Mouse (Mus musculus): ENCODE measurements around the gene Ttc28. TPM values are rescaled to one million over a fixed set of nuclear protein-coding genes. Genes with fewer than 3 reads are reported as not detected.

The Ttc28 gene
- polyA plus RNA-seq, 1 experiment from 2014 or later = 17.8 TPM

DNA sequence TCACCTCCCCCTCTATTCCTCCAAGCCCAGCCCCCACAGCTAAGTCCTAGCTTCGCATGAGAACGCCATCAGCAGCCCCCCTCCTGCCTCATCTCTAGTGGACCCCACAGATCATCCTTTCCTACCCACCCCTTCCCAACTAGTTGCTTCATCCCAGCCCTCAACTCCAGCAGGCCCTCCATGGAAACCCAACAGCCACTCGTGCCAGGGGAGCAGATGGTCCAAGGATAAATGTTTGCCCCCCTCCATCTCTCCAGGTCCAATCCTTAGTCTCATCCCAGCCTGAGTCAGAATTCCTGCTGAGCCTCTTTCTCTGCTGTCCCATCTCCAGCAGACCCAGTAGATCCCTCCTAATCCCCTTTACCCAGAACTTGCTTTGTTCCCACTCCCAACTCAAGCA is 36.6 kb downstream of the Ttc28 start:
- no peak for ATAC-seq (ENCODE audit: insufficient number of reproducible peaks, insufficient read depth, low FRiP score, low read depth)
- Histone ChIP-seq H3K9me3 (ENCODE audit: control insufficient read depth, low read depth, low read length) (no peaks in the 10 kb centered on the region), H3K27me3 (ENCODE audit: control insufficient read depth, insufficient read depth, low read length) (no peaks in the 10 kb centered on the region), H3K9ac (replicated peaks; ENCODE audit: low read depth, low read length) (no peak overlapping the region), H3K4me2 (replicated peaks; ENCODE audit: low read depth, low read length) (no peak overlapping the region), H3K4me1 (ENCODE audit: control insufficient read depth, insufficient read depth, low read length) (no peaks in the 10 kb centered on the region), H3K36me3 (ENCODE audit: control insufficient read depth, insufficient read depth, low read length) (no peaks in the 10 kb centered on the region), H3K4me3 (ENCODE audit: low read depth, low read length) (no peak overlapping the region), H3K27ac (ENCODE audit: low read length) (no peak overlapping the region)
- 73% methylated on average over 3 of the region's 3 CpGs for WGBS

GRCm38 (mm10) chr5:110919541-110919940 is 39.9 kb downstream of the Ttc28 start:
- H3K36me3 ChIP-seq (ENCODE audit: control insufficient read depth, insufficient read depth, low read length) = no peaks in the 10 kb centered on the region
- H3K4me1 ChIP-seq (ENCODE audit: control insufficient read depth, insufficient read depth, low read length) = no peaks in the 10 kb centered on the region
- no peak overlapping the region for H3K27ac ChIP-seq (ENCODE audit: low read length)
- ATAC-seq (ENCODE audit: insufficient number of reproducible peaks, insufficient read depth, low FRiP score, low read depth) = no peak
- H3K27me3 ChIP-seq (ENCODE audit: control insufficient read depth, insufficient read depth, low read length) = no peaks in the 10 kb centered on the region
- H3K4me3 ChIP-seq (ENCODE audit: low read depth, low read length) = no peak overlapping the region
- no peaks in the 10 kb centered on the region for H3K9me3 ChIP-seq (ENCODE audit: control insufficient read depth, low read depth, low read length)
- 84% methylated on average over 4 of the region's 4 CpGs for WGBS
- H3K4me2 ChIP-seq (replicated peaks; ENCODE audit: low read depth, low read length) = no peak overlapping the region
- no peak overlapping the region for H3K9ac ChIP-seq (replicated peaks; ENCODE audit: low read depth, low read length)

GRCm38 (mm10) chr5:110923336-110923735 is 43.7 kb downstream of the Ttc28 start:
- Histone ChIP-seq H3K4me1 (ENCODE audit: control insufficient read depth, insufficient read depth, low read length) (no peaks in the 10 kb centered on the region), H3K36me3 (ENCODE audit: control insufficient read depth, insufficient read depth, low read length) (no peaks in the 10 kb centered on the region), H3K27me3 (ENCODE audit: control insufficient read depth, insufficient read depth, low read length) (no peaks in the 10 kb centered on the region), H3K27ac (ENCODE audit: low read length) (no peak overlapping the region), H3K4me3 (ENCODE audit: low read depth, low read length) (no peak overlapping the region), H3K9me3 (ENCODE audit: control insufficient read depth, low read depth, low read length) (no peaks in the 10 kb centered on the region), H3K4me2 (replicated peaks; ENCODE audit: low read depth, low read length) (no peak overlapping the region), H3K9ac (replicated peaks; ENCODE audit: low read depth, low read length) (no peak overlapping the region)
- 19% methylated on average over 1 of the region's 1 CpGs for WGBS
- no peak for ATAC-seq (ENCODE audit: insufficient number of reproducible peaks, insufficient read depth, low FRiP score, low read depth)

DNA sequence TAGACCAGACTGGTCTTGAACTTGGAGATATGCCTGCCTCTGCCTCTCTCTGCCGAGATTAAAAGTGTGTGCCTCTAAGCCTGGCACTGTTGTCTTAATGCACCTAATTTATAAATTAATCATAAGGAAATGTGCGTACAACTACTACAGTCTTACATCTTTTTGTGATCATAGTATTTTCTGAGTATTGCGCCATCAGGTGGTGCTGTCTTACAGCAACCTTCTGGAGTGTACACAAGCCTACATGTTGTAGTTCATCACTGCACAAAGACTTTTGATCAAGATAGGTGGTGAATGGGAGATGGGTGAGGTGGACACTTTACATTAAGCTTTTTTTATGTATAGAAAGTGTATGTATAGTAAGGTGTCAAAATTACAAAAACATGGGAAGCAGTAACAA is 45.0 kb downstream of the Ttc28 start:
- no peaks in the 10 kb centered on the region for H3K4me1 ChIP-seq (ENCODE audit: control insufficient read depth, insufficient read depth, low read length)
- H3K9ac ChIP-seq (replicated peaks; ENCODE audit: low read depth, low read length) = no peak overlapping the region
- no peaks in the 10 kb centered on the region for H3K9me3 ChIP-seq (ENCODE audit: control insufficient read depth, low read depth, low read length)
- H3K4me3 ChIP-seq (ENCODE audit: low read depth, low read length) = no peak overlapping the region
- no peak overlapping the region for H3K27ac ChIP-seq (ENCODE audit: low read length)
- H3K4me2 ChIP-seq (replicated peaks; ENCODE audit: low read depth, low read length) = no peak overlapping the region
- 91% methylated on average over 3 of the region's 3 CpGs for WGBS
- no peaks in the 10 kb centered on the region for H3K36me3 ChIP-seq (ENCODE audit: control insufficient read depth, insufficient read depth, low read length)
- ATAC-seq (ENCODE audit: insufficient number of reproducible peaks, insufficient read depth, low FRiP score, low read depth) = no peak
- no peaks in the 10 kb centered on the region for H3K27me3 ChIP-seq (ENCODE audit: control insufficient read depth, insufficient read depth, low read length)

GRCm38 (mm10) chr5:110925804-110926203 is 46.2 kb downstream of the Ttc28 start:
- Histone ChIP-seq H3K4me1 (ENCODE audit: control insufficient read depth, insufficient read depth, low read length) (no peaks in the 10 kb centered on the region), H3K9ac (replicated peaks; ENCODE audit: low read depth, low read length) (no peak overlapping the region), H3K36me3 (ENCODE audit: control insufficient read depth, insufficient read depth, low read length) (no peaks in the 10 kb centered on the region), H3K4me3 (ENCODE audit: low read depth, low read length) (no peak overlapping the region), H3K9me3 (ENCODE audit: control insufficient read depth, low read depth, low read length) (no peaks in the 10 kb centered on the region), H3K27me3 (ENCODE audit: control insufficient read depth, insufficient read depth, low read length) (no peaks in the 10 kb centered on the region), H3K27ac (ENCODE audit: low read length) (no peak overlapping the region), H3K4me2 (replicated peaks; ENCODE audit: low read depth, low read length) (no peak overlapping the region)
- no peak for ATAC-seq (ENCODE audit: insufficient number of reproducible peaks, insufficient read depth, low FRiP score, low read depth)
- WGBS = 76% methylated on average over 5 of the region's 5 CpGs

DNA sequence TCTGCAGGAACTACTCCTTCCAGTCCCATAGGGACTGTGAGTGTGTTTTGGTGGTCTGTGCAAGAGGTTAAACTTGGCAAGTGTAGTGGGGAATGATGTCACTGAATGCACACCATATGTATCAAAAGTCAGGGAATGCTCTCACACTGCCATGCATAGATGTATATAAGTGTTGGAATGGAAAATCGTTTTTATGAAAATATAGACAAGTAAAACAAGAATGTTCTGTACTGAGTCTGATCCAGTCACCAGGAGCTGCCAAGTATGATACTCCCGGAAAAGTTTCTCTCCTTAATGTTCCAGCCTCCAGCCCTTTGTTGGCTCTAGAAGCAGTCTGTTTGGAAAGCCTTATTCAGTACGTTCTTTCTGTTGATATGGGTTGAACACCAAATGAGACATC is 48.7 kb downstream of the Ttc28 start:
- no peaks in the 10 kb centered on the region for H3K27me3 ChIP-seq (ENCODE audit: control insufficient read depth, insufficient read depth, low read length)
- H3K4me1 ChIP-seq (ENCODE audit: control insufficient read depth, insufficient read depth, low read length) = no peaks in the 10 kb centered on the region
- no peaks in the 10 kb centered on the region for H3K9me3 ChIP-seq (ENCODE audit: control insufficient read depth, low read depth, low read length)
- 48% methylated on average over 3 of the region's 3 CpGs for WGBS
- no peaks in the 10 kb centered on the region; the same call in 1 of the 2 replicates for H3K36me3 ChIP-seq (ENCODE audit: control insufficient read depth, insufficient read depth, low read length)
- H3K4me2 ChIP-seq (replicated peaks; ENCODE audit: low read depth, low read length) = no peak overlapping the region
- no peak overlapping the region for H3K9ac ChIP-seq (replicated peaks; ENCODE audit: low read depth, low read length)
- H3K27ac ChIP-seq (ENCODE audit: low read length) = no peak overlapping the region
- H3K4me3 ChIP-seq (ENCODE audit: low read depth, low read length) = no peak overlapping the region
- ATAC-seq (ENCODE audit: insufficient number of reproducible peaks, insufficient read depth, low FRiP score, low read depth) = no peak

DNA sequence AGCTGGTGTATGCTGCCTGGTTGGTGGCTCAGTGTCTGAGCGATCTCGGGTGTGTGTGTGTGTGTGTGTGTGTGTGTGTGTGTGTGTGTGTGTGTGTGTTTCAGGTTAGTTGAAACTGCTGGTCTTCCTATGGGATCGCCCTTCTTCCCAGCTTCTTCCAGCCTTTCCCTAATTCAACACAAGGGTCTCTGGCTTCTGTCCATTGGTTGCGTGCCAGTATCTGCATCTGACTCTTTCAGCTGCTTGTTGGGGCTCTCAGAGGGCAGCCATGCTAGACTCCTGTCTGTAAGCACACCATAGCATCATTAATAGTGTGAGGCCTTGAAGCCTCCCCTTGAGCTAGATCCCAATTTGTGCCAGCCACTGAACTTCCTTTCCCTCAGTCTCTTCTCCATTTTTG is 49.7 kb downstream of the Ttc28 start:
- Histone ChIP-seq H3K27ac (ENCODE audit: low read length) (no peak overlapping the region), H3K27me3 (ENCODE audit: control insufficient read depth, insufficient read depth, low read length) (no peaks in the 10 kb centered on the region), H3K9me3 (ENCODE audit: control insufficient read depth, low read depth, low read length) (no peaks in the 10 kb centered on the region), H3K4me1 (ENCODE audit: control insufficient read depth, insufficient read depth, low read length) (no peaks in the 10 kb centered on the region), H3K4me2 (replicated peaks; ENCODE audit: low read depth, low read length) (no peak overlapping the region), H3K36me3 (ENCODE audit: control insufficient read depth, insufficient read depth, low read length) (no peaks in the 10 kb centered on the region; the same call in 1 of the 2 replicates), H3K9ac (replicated peaks; ENCODE audit: low read depth, low read length) (no peak overlapping the region), H3K4me3 (ENCODE audit: low read depth, low read length) (no peak overlapping the region)
- WGBS = 86% methylated on average over 4 of the region's 4 CpGs
- ATAC-seq (ENCODE audit: insufficient number of reproducible peaks, insufficient read depth, low FRiP score, low read depth) = no peak

- Histone ChIP-seq H3K9ac (replicated peaks; ENCODE audit: low read depth, low read length) (no peak overlapping the region), H3K9me3 (ENCODE audit: control insufficient read depth, low read depth, low read length) (no peaks in the 10 kb centered on the region), H3K27me3 (ENCODE audit: control insufficient read depth, insufficient read depth, low read length) (no peaks in the 10 kb centered on the region), H3K4me2 (replicated peaks; ENCODE audit: low read depth, low read length) (no peak overlapping the region), H3K4me1 (ENCODE audit: control insufficient read depth, insufficient read depth, low read length) (no peaks in the 10 kb centered on the region), H3K36me3 (ENCODE audit: control insufficient read depth, insufficient read depth, low read length) (no peaks in the 10 kb centered on the region; the same call in 1 of the 2 replicates), H3K27ac (ENCODE audit: low read length) (no peak overlapping the region), H3K4me3 (ENCODE audit: low read depth, low read length) (no peak overlapping the region)
- no peak for ATAC-seq (ENCODE audit: insufficient number of reproducible peaks, insufficient read depth, low FRiP score, low read depth)
- 71% methylated on average over 5 of the region's 5 CpGs for WGBS
Measured at GRCm38 (mm10) chr5:110936606-110937005, 57.0 kb downstream of the Ttc28 start.

DNA sequence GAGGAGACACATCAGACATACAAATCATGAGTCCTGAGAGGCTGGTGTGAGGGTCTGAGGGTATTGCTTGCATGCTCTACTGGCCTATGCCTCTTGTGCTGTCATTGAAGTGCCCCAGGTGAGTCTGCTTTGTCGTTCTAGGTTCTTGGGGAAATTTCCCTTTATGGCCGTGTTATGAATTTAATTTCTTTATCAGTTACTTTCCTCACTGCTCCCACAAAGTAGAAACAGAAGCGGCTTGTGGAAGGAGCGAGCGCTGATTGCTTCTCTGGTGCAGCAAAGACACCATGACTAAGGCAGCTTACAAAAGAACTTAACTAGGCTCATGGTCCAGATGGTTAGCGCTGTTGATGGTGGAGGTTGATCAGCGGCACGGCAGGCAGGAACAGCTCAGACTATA is 64.7 kb downstream of the Ttc28 start:
- no peak overlapping the region for H3K9ac ChIP-seq (replicated peaks; ENCODE audit: low read depth, low read length)
- 92% methylated on average over 8 of the region's 8 CpGs for WGBS
- ATAC-seq (ENCODE audit: insufficient number of reproducible peaks, insufficient read depth, low FRiP score, low read depth) = no peak

More for the DNA sequence above, 64.7 kb downstream of the Ttc28 start:
- Histone ChIP-seq H3K4me2 (replicated peaks; ENCODE audit: low read depth, low read length) (no peak overlapping the region), H3K4me3 (ENCODE audit: low read depth, low read length) (no peak overlapping the region), H3K27ac (ENCODE audit: low read length) (no peak overlapping the region), H3K36me3 (ENCODE audit: control insufficient read depth, insufficient read depth, low read length) (no peaks in the 10 kb centered on the region), H3K27me3 (ENCODE audit: control insufficient read depth, insufficient read depth, low read length) (no peaks in the 10 kb centered on the region), H3K9me3 (ENCODE audit: control insufficient read depth, low read depth, low read length) (no peaks in the 10 kb centered on the region), H3K4me1 (ENCODE audit: control insufficient read depth, insufficient read depth, low read length) (no peaks in the 10 kb centered on the region)

Measured in stomach, embryonic 14.5 days (tissue).